Mouse (Mus musculus) hindbrain, postnatal 0 days (tissue): ENCODE results near the gene Dqx1. TPM values are rescaled to one million over a fixed set of nuclear protein-coding genes. Genes with fewer than 3 reads are reported as not detected.
A peak's percentile ranks its signal among the peaks of the same experiment; 100 is the strongest.

Source experiments
- ATAC-seq: fragments of 200-750 bp; cut with Nextera tagmentation; 2 replicates; pipeline ENCODE4 v1.8.0; 2017; ENCODE audit warnings: mild to moderate bottlenecking, moderate TSS enrichment, moderate library complexity
- DNase-seq: peaks from one replicate; pipeline ENCODE4 v3.0.0-alpha.2; 2015; ENCODE audit warnings: low spot score
- H3K27ac ChIP-seq: fragments of 300-500 bp; sonication (generic); 2 replicates; pipeline ENCODE4 v1.5.1; 2014; ENCODE audit warnings: mild to moderate bottlenecking
- H3K27me3 ChIP-seq: fragments of 300-500 bp; sonication (generic); 2 replicates; pipeline ENCODE4 v1.6.1; 2014; ENCODE audit warnings: low read length, mixed read lengths; ENCODE audit not compliant: insufficient read depth
- H3K36me3 ChIP-seq: fragments of 300-500 bp; sonication (generic); 2 replicates; pipeline ENCODE4 v1.6.1; 2014; ENCODE audit warnings: low read length, mixed read lengths; ENCODE audit not compliant: insufficient read depth
- H3K4me1 ChIP-seq: fragments of 300-500 bp; sonication (generic); 2 replicates; pipeline ENCODE4 v1.6.1; 2014; ENCODE audit warnings: antibody characterized with exemption, low read length, mixed read lengths; ENCODE audit not compliant: insufficient read depth
- H3K4me2 ChIP-seq: fragments of 300-500 bp; sonication (generic); 2 replicates; pipeline ENCODE4 v1.6.1; 2014; ENCODE audit warnings: low read depth, mild to moderate bottlenecking, low read length, moderate library complexity, mixed read lengths
- H3K4me3 ChIP-seq: fragments of 300-500 bp; sonication (generic); 2 replicates; pipeline ENCODE4 v1.5.1; 2014; ENCODE audit warnings: low read length
- H3K9ac ChIP-seq: fragments of 300-500 bp; sonication (generic); replicated peaks from 2 replicates; pipeline ENCODE4 v1.6.1; 2014; ENCODE audit warnings: mild to moderate bottlenecking, low read length, moderate library complexity, mixed read lengths
- H3K9me3 ChIP-seq: fragments of 300-500 bp; sonication (generic); 2 replicates; pipeline ENCODE4 v1.6.1; 2016; ENCODE audit warnings: low read length, mixed read lengths
- CTCF ChIP-seq: IDR thresholded peaks from 2 replicates; pipeline ENCODE4 v1.5.1; 2016; ENCODE audit warnings: antibody characterized with exemption, control low read depth, low read depth
- WGBS: fragments of 180-500 bp; shearing (Covaris S2); extraction: QIAGEN DNeasy Blood & Tissue Kit; methylation state at CpG from one replicate; pipeline ENCODE4 v1.1.7; 2014; 5-methylcytosine and 5-hydroxymethylcytosine counted together
- microRNA counts: library from miRNA; unstranded; fragments of <30 nt; microRNA quantifications from one replicate; lab custom pipeline; 2015
- microRNA-seq, 2 experiments: library from miRNA; unstranded; fragments of <30 nt; microRNA quantifications; one replicate each; pipeline ENCODE4; 2016
- polyA plus RNA-seq: library from polyadenylated mRNA; unstranded; fragments of >200 nt; fragmentation: Nextera tagmentation; extraction: Ambion mirVana; gene quantifications from 2 replicates; pipeline ENCODE4 v1.2.1, GENCODE M21; 2015
- total RNA-seq: library from RNA; depleted of rRNA; stranded (reverse); fragments of >200 nt; gene quantifications from 2 replicates; pipeline ENCODE4 v1.2.3, GENCODE M21; 2014; rRNA removed

The Dqx1 gene
- total and polyA plus RNA-seq, 2 experiments from 2014 or later, result 0.36 TPM; not detected in 1

- H3K36me3 ChIP-seq, result 0 out of 2 replicates have a peak, but pooled peaks cover 9% of the 10 kb centered on the region
- ATAC-seq (peak; percentile 89), DNase-seq (peak; percentile 95)
- WGBS, result 2% methylated on average over 58 of the region's 58 CpGs
- H3K4me3 ChIP-seq, result peak within 1 kb of the TSS; percentile 81
- TF ChIP-seq CTCF, result no peak; the same call in 1 of the 2 replicates
- no peaks in the 10 kb centered on the region for H3K27me3 ChIP-seq
- H3K9ac ChIP-seq, result peak within 1 kb of the TSS; percentile 84
- H3K9me3 ChIP-seq, result no peaks in the 10 kb centered on the region
- peaks cover 16% of the 10 kb centered on the region for H3K4me1 ChIP-seq
- H3K27ac ChIP-seq, result peak within 1 kb of the TSS; percentile 78
- H3K4me2 ChIP-seq, result peak within 1 kb of the TSS; percentile 95
Measured at GRCm38 (mm10) chr6:83115011-83115671, 57.5 kb downstream of the Dqx1 start, which contains the start of gene Mogs. Mogs (plus strand) TSS chr6:83115496.

- no peaks in the 10 kb centered on the region for H3K9me3 ChIP-seq
- DNase-seq, result no peak
- peak overlapping the region; percentile 84 for H3K9ac ChIP-seq
- WGBS, result 2% methylated on average over 42 of the region's 48 CpGs
- peak; percentile 70 for ATAC-seq
- H3K27ac ChIP-seq, result peak overlapping the region; percentile 78
- no peak for TF ChIP-seq CTCF
- H3K4me2 ChIP-seq, result peak overlapping the region; percentile 95
- peak overlapping the region; percentile 81 for H3K4me3 ChIP-seq
- peaks cover 18% of the 10 kb centered on the region for H3K4me1 ChIP-seq
- H3K36me3 ChIP-seq, result 0 out of 2 replicates have a peak, but pooled peaks cover 9% of the 10 kb centered on the region
- H3K27me3 ChIP-seq, result no peaks in the 10 kb centered on the region
Measured at GRCm38 (mm10) chr6:83115682-83116372, 58.2 kb downstream of the Dqx1 start.

GRCm38 (mm10) chr6:83116373-83117164 is 58.9 kb downstream of the Dqx1 start:
- WGBS, result 79% methylated on average over 11 of the region's 11 CpGs
- peak overlapping the region; percentile 78; the same call in 1 of the 2 replicates for H3K27ac ChIP-seq
- H3K27me3 ChIP-seq, result no peaks in the 10 kb centered on the region
- no peaks in the 10 kb centered on the region for H3K9me3 ChIP-seq
- no peak for DNase-seq
- H3K9ac ChIP-seq, result peak overlapping the region; percentile 84
- no peak for ATAC-seq
- H3K4me1 ChIP-seq, result peaks cover 18% of the 10 kb centered on the region
- 0 out of 2 replicates have a peak, but pooled peaks cover 9% of the 10 kb centered on the region for H3K36me3 ChIP-seq
- no peak for TF ChIP-seq CTCF
- H3K4me2 ChIP-seq, result peak overlapping the region; percentile 95
- peak overlapping the region; percentile 81 for H3K4me3 ChIP-seq

MicroRNAs encoded within 50 kb of the gene (microRNA counts, 519-probe panel; counts per million panel counts)
- microRNA mmu-miR-3470a+mmu-miR-3470b (lab: Ali Mortazavi, UCI), result not detected

Small RNA genes lying within 50 kb of the gene (microRNA-seq; reads per million reads assigned to microRNA genes)
- gene Mir3470a (0 reads per million in 2 experiments), gene Mir7040 (0 to 0.35 reads per million in 2 experiments)

Other genes starting within 250 kb of the Dqx1 start
- 19.2 and 21.6 TPM in 2 replicates for gene Sema4f, start 118.1 kb upstream of the Dqx1 start, total RNA-seq
- gene Sema4f, start 118.1 kb upstream of the Dqx1 start, polyA plus RNA-seq, result 18.1 and 19.4 TPM in 2 replicates
- gene M1ap, start 110.9 kb upstream of the Dqx1 start, total RNA-seq, result 0.16 TPM in 1 of 2 replicates, not detected in the other
- gene M1ap, start 110.9 kb upstream of the Dqx1 start, polyA plus RNA-seq, result 0.24 and 0.38 TPM in 2 replicates
- gene Dok1, start 24.4 kb upstream of the Dqx1 start, total RNA-seq, result 4.3 and 15.4 TPM in 2 replicates
- 1.8 and 2.5 TPM in 2 replicates for gene Dok1, start 24.4 kb upstream of the Dqx1 start, polyA plus RNA-seq
- gene Loxl3, start 23.7 kb upstream of the Dqx1 start, total RNA-seq, result 4.6 and 6.1 TPM in 2 replicates
- 5.4 and 5.6 TPM in 2 replicates for gene Loxl3, start 23.7 kb upstream of the Dqx1 start, polyA plus RNA-seq
- 185 and 219 TPM in 2 replicates for gene Aup1, start 3.3 kb upstream of the Dqx1 start, total RNA-seq
- 136 and 148 TPM in 2 replicates for gene Aup1, start 3.3 kb upstream of the Dqx1 start, polyA plus RNA-seq
- 48.4 and 54.2 TPM in 2 replicates for gene Htra2, start 2.6 kb upstream of the Dqx1 start, total RNA-seq
- 82.9 and 88.2 TPM in 2 replicates for gene Htra2, start 2.6 kb upstream of the Dqx1 start, polyA plus RNA-seq
- 0.54 TPM in 1 of 2 replicates, not detected in the other for gene Tlx2, start 12.4 kb downstream of the Dqx1 start, total RNA-seq
- not detected in 2 replicates for gene Tlx2, start 12.4 kb downstream of the Dqx1 start, polyA plus RNA-seq
- 11.0 and 16.4 TPM in 2 replicates for gene Pcgf1, start 20.0 kb downstream of the Dqx1 start, total RNA-seq
- gene Pcgf1, start 20.0 kb downstream of the Dqx1 start, polyA plus RNA-seq, result 27.8 and 29.1 TPM in 2 replicates
- gene Lbx2, start 28.5 kb downstream of the Dqx1 start, total RNA-seq, result not detected in 2 replicates
- gene Lbx2, start 28.5 kb downstream of the Dqx1 start, polyA plus RNA-seq, result not detected in 2 replicates
- 12.7 and 19.9 TPM in 2 replicates for gene Ccdc142, start 43.8 kb downstream of the Dqx1 start, total RNA-seq
- gene Ccdc142, start 43.8 kb downstream of the Dqx1 start, polyA plus RNA-seq, result 4.7 TPM in 2 replicates
- gene Gm42688, start 43.8 kb downstream of the Dqx1 start, total RNA-seq, result 4.3 and 5.7 TPM in 2 replicates
- gene Gm42688, start 43.8 kb downstream of the Dqx1 start, polyA plus RNA-seq, result 3.0 and 3.7 TPM in 2 replicates
- 72.5 and 73.7 TPM in 2 replicates for gene Mrpl53, start 51.2 kb downstream of the Dqx1 start, total RNA-seq
- 122 and 126 TPM in 2 replicates for gene Mrpl53, start 51.2 kb downstream of the Dqx1 start, polyA plus RNA-seq
- gene Mogs, start 57.7 kb downstream of the Dqx1 start, total RNA-seq, result 44.9 and 48.5 TPM in 2 replicates
- 20.5 and 21.1 TPM in 2 replicates for gene Mogs, start 57.7 kb downstream of the Dqx1 start, polyA plus RNA-seq
- gene Wbp1, start 63.7 kb downstream of the Dqx1 start, total RNA-seq, result 182 and 209 TPM in 2 replicates
- 99.6 and 101 TPM in 2 replicates for gene Wbp1, start 63.7 kb downstream of the Dqx1 start, polyA plus RNA-seq
- gene Ino80b, start 67.6 kb downstream of the Dqx1 start, total RNA-seq, result 26.7 and 31.0 TPM in 2 replicates
- 12.0 and 14.8 TPM in 2 replicates for gene Ino80b, start 67.6 kb downstream of the Dqx1 start, polyA plus RNA-seq
- gene Rtkn, start 77.6 kb downstream of the Dqx1 start, total RNA-seq, result 40.0 and 73.6 TPM in 2 replicates
- 20.8 and 21.1 TPM in 2 replicates for gene Rtkn, start 77.6 kb downstream of the Dqx1 start, polyA plus RNA-seq
- 8.5 and 13.8 TPM in 2 replicates for gene Wdr54, start 98.6 kb downstream of the Dqx1 start, total RNA-seq
- 19.9 and 20.0 TPM in 2 replicates for gene Wdr54, start 98.6 kb downstream of the Dqx1 start, polyA plus RNA-seq
- gene 1700003E16Rik, start 98.6 kb downstream of the Dqx1 start, total RNA-seq, result 12.7 and 17.8 TPM in 2 replicates
- gene 1700003E16Rik, start 98.6 kb downstream of the Dqx1 start, polyA plus RNA-seq, result 10.2 and 11.4 TPM in 2 replicates
- gene Dctn1, start 108.1 kb downstream of the Dqx1 start, total RNA-seq, result 124 and 132 TPM in 2 replicates
- 145 and 153 TPM in 2 replicates for gene Dctn1, start 108.1 kb downstream of the Dqx1 start, polyA plus RNA-seq
- gene Slc4a5, start 162.0 kb downstream of the Dqx1 start, total RNA-seq, result 5.2 and 6.0 TPM in 2 replicates
- 2.5 and 2.8 TPM in 2 replicates for gene Slc4a5, start 162.0 kb downstream of the Dqx1 start, polyA plus RNA-seq